Mouse (Mus musculus) neural tube, embryonic 11.5 days (tissue): Measurements from ENCODE around the gene Zswim4. TPM values are rescaled to one million over a fixed set of nuclear protein-coding genes. Genes with fewer than 3 reads are reported as not detected.
A peak's percentile ranks its signal among the peaks of the same experiment; 100 is the strongest.
"Not testable (repeated sequence)": the region's sequence is repeated elsewhere in the genome, so short reads cannot be mapped to it uniquely, and the experiment has no call there.

Source experiments
- ATAC-seq: fragments of 200-750 bp; cut with Nextera tagmentation; 2 replicates; pipeline ENCODE4 v1.8.0; 2017; ENCODE audit warnings: moderate number of reproducible peaks, mild to moderate bottlenecking, moderate TSS enrichment, moderate library complexity; ENCODE audit not compliant: insufficient read depth, low FRiP score, low TSS enrichment
- DNase-seq: peaks from one replicate; pipeline ENCODE4 v3.0.0-alpha.2; 2015; ENCODE audit warnings: low spot score
- H3K27ac ChIP-seq: fragments of 300-500 bp; sonication (generic); 2 replicates; pipeline ENCODE4 v1.5.1; 2014; ENCODE audit warnings: low read depth, mild to moderate bottlenecking, low read length
- H3K27me3 ChIP-seq: fragments of 300-500 bp; sonication (generic); 2 replicates; pipeline ENCODE4 v1.6.1; 2014; ENCODE audit warnings: mild to moderate bottlenecking, low read length, mixed read lengths; ENCODE audit not compliant: control insufficient read depth, insufficient read depth
- H3K36me3 ChIP-seq: fragments of 300-500 bp; sonication (generic); 2 replicates; pipeline ENCODE4 v1.6.1; 2014; ENCODE audit warnings: mild to moderate bottlenecking, low read length, moderate library complexity, mixed read lengths; ENCODE audit not compliant: control insufficient read depth, insufficient read depth
- H3K4me1 ChIP-seq: fragments of 300-500 bp; sonication (generic); 2 replicates; pipeline ENCODE4 v1.6.1; 2014; ENCODE audit warnings: low read length, mixed read lengths; ENCODE audit not compliant: control insufficient read depth, insufficient read depth
- H3K4me2 ChIP-seq: fragments of 300-500 bp; sonication (generic); 2 replicates; pipeline ENCODE4 v1.6.1; 2014; ENCODE audit warnings: low read depth, mild to moderate bottlenecking, moderate library complexity
- H3K4me3 ChIP-seq: fragments of 300-500 bp; sonication (generic); 2 replicates; pipeline ENCODE4 v1.5.1; 2014; ENCODE audit warnings: low read depth, low read length
- H3K9ac ChIP-seq: fragments of 300-500 bp; sonication (generic); 2 replicates; pipeline ENCODE4 v1.6.1; 2014; ENCODE audit warnings: mild to moderate bottlenecking, low read length
- H3K9me3 ChIP-seq: fragments of 300-500 bp; sonication (generic); 2 replicates; pipeline ENCODE4 v1.6.1; 2016; ENCODE audit warnings: low read length; ENCODE audit not compliant: control insufficient read depth
- WGBS: fragments of 180-500 bp; shearing (Covaris S2); extraction: QIAGEN DNeasy Blood & Tissue Kit; methylation state at CpG from one replicate; pipeline ENCODE4 v1.1.7; 2014; 5-methylcytosine and 5-hydroxymethylcytosine counted together
- polyA plus RNA-seq: library from polyadenylated mRNA; unstranded; fragments of >200 nt; fragmentation: Nextera tagmentation; extraction: Ambion mirVana; gene quantifications from 2 replicates; pipeline ENCODE4 v1.2.1, GENCODE M21; 2014

Gene Zswim4
- polyA plus RNA-seq, result 34.9 and 35.5 TPM in 2 replicates

GRCm38 (mm10) chr8:84236998-84237473 is at the start of gene Zswim4:
Gene Zswim4, minus strand, starts transcription at chr8:84237055.
- H3K4me2 ChIP-seq, result peak within 1 kb of the TSS; percentile 89
- H3K4me3 ChIP-seq, result peak within 1 kb of the TSS; percentile 95
- ATAC-seq, result peak; percentile 98
- peak; percentile 98 for DNase-seq
- peak within 1 kb of the TSS; percentile 63 for H3K27ac ChIP-seq
- H3K36me3 ChIP-seq, result peaks cover 8% of the 10 kb centered on the region
- H3K9me3 ChIP-seq, result no peaks in the 10 kb centered on the region
- H3K9ac ChIP-seq, result peak within 1 kb of the TSS; percentile 94
- H3K4me1 ChIP-seq, result peaks cover 5% of the 10 kb centered on the region
- no peaks in the 10 kb centered on the region for H3K27me3 ChIP-seq
- under 1% methylated on average over 35 of the region's 35 CpGs for WGBS

GRCm38 (mm10) chr8:84285665-84286064 is 48.8 kb upstream of the Zswim4 start:
- not testable (repeated sequence) for H3K9me3 ChIP-seq, H3K27ac ChIP-seq, H3K4me1 ChIP-seq, H3K4me3 ChIP-seq, ATAC-seq, H3K36me3 ChIP-seq, H3K9ac ChIP-seq, H3K4me2 ChIP-seq, H3K27me3 ChIP-seq
- DNase-seq, result peak; percentile 27
- 59% methylated on average over 5 of the region's 5 CpGs for WGBS

GRCm38 (mm10) chr8:84284608-84285063 is 47.8 kb upstream of the Zswim4 start:
- Histone ChIP-seq H3K36me3 (no peaks in the 10 kb centered on the region), H3K9ac (no peak overlapping the region), H3K4me1 (no peaks in the 10 kb centered on the region), H3K9me3 (no peaks in the 10 kb centered on the region), H3K4me2 (no peak overlapping the region), H3K27me3 (no peaks in the 10 kb centered on the region), H3K4me3 (no peak overlapping the region), H3K27ac (no peak overlapping the region)
- 32% methylated on average over 9 of the region's 9 CpGs for WGBS
- ATAC-seq, result no peak
- peak; percentile 50 for DNase-seq

GRCm38 (mm10) chr8:84280777-84281176 is 43.9 kb upstream of the Zswim4 start:
- Histone ChIP-seq H3K4me3 (no peak overlapping the region), H3K4me1 (no peaks in the 10 kb centered on the region)

GRCm38 (mm10) chr8:84276447-84276846 is 39.6 kb upstream of the Zswim4 start:
- DNase-seq, result no peak
- 74% methylated on average over 1 of the region's 1 CpGs for WGBS
- ATAC-seq, result no peak
- Histone ChIP-seq H3K4me3 (no peak overlapping the region), H3K36me3 (no peaks in the 10 kb centered on the region), H3K27ac (no peak overlapping the region), H3K9ac (no peak overlapping the region), H3K9me3 (no peaks in the 10 kb centered on the region), H3K27me3 (no peaks in the 10 kb centered on the region), H3K4me1 (no peaks in the 10 kb centered on the region), H3K4me2 (no peak overlapping the region)

More at GRCm38 (mm10) chr8:84280777-84281176, 43.9 kb upstream of the Zswim4 start:
- ATAC-seq (no peak), DNase-seq (no peak)
- no peak overlapping the region for H3K9ac ChIP-seq
- no peak overlapping the region for H3K27ac ChIP-seq
- H3K27me3 ChIP-seq, result no peaks in the 10 kb centered on the region
- H3K4me2 ChIP-seq, result no peak overlapping the region
- no peaks in the 10 kb centered on the region for H3K9me3 ChIP-seq
- 83% methylated on average over 10 of the region's 10 CpGs for WGBS
- H3K36me3 ChIP-seq, result no peaks in the 10 kb centered on the region

GRCm38 (mm10) chr8:84273968-84274367 is 37.1 kb upstream of the Zswim4 start:
- Histone ChIP-seq H3K9ac (no peak overlapping the region), H3K27ac (no peak overlapping the region), H3K4me1 (peaks cover 7% of the 10 kb centered on the region; the same call in 1 of the 2 replicates), H3K36me3 (no peaks in the 10 kb centered on the region), H3K4me2 (no peak overlapping the region), H3K4me3 (no peak overlapping the region), H3K9me3 (no peaks in the 10 kb centered on the region), H3K27me3 (no peaks in the 10 kb centered on the region)
- WGBS, result 83% methylated on average over 3 of the region's 3 CpGs
- no peak for DNase-seq
- no peak for ATAC-seq

GRCm38 (mm10) chr8:84272302-84272701 is 35.4 kb upstream of the Zswim4 start:
- H3K27ac ChIP-seq, result no peak overlapping the region
- no peak for ATAC-seq
- WGBS, result 72% methylated on average over 4 of the region's 4 CpGs

GRCm38 (mm10) chr8:84269950-84270773 is 33.3 kb upstream of the Zswim4 start, which contains the start of gene Ccdc130:
Gene Ccdc130, minus strand, starts transcription at chr8:84270380.
- peak within 1 kb of the TSS; percentile 84 for H3K4me2 ChIP-seq
- H3K27ac ChIP-seq, result 0 out of 2 replicates have a peak within 1 kb of the TSS, but pooled peaks have one; percentile 42
- DNase-seq (peak; percentile 100), ATAC-seq (peak; percentile 99)
- H3K4me3 ChIP-seq, result peak within 1 kb of the TSS; percentile 82
- H3K9me3 ChIP-seq, result no peaks in the 10 kb centered on the region
- peaks cover 7% of the 10 kb centered on the region; the same call in 1 of the 2 replicates for H3K4me1 ChIP-seq
- no peaks in the 10 kb centered on the region for H3K27me3 ChIP-seq
- H3K36me3 ChIP-seq, result peaks cover 3% of the 10 kb centered on the region; the same call in 1 of the 2 replicates
- peak within 1 kb of the TSS; percentile 78 for H3K9ac ChIP-seq
- WGBS, result under 1% methylated on average over 44 of the region's 44 CpGs

More at GRCm38 (mm10) chr8:84272302-84272701, 35.4 kb upstream of the Zswim4 start:
- H3K9me3 ChIP-seq, result no peaks in the 10 kb centered on the region
- no peak for DNase-seq
- no peaks in the 10 kb centered on the region for H3K36me3 ChIP-seq
- no peak overlapping the region for H3K4me2 ChIP-seq
- H3K27me3 ChIP-seq, result no peaks in the 10 kb centered on the region
- H3K9ac ChIP-seq, result no peak overlapping the region
- no peak overlapping the region for H3K4me3 ChIP-seq
- H3K4me1 ChIP-seq, result peaks cover 7% of the 10 kb centered on the region; the same call in 1 of the 2 replicates
